Mouse (Mus musculus) embryo, embryonic 11 days (tissue): ENCODE measurements around the gene Prdm16.

Source experiments
- DNase-seq: peaks from one replicate; pipeline ENCODE4 v3.0.0-alpha.2; 2015

Gene Prdm16

GRCm38 (mm10) chr4:154602409-154602808 lies 34.3 kb downstream of the Prdm16 start:
- DNase-seq, result no peak

DNA sequence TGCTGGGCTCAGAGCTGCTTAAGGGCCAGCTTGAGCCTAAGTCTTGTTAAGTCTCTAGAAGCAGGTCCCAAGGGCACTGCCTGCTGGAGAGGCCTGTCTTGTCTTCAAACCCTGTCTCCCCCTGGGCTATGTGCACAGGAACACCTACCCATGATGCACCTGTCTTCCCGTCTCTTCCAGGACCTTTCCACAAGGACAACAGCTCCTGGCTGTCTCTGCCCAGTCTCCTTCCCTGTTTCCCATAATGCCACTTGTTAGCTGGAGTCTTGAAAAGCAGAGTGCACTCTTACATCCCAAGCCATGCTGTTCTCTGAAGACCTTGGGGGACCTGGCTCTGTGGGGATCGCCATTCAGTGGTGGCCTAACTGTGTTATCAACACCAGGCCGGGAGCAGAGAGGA lies 35.7 kb downstream of the Prdm16 start:
- no peak for DNase-seq

DNA sequence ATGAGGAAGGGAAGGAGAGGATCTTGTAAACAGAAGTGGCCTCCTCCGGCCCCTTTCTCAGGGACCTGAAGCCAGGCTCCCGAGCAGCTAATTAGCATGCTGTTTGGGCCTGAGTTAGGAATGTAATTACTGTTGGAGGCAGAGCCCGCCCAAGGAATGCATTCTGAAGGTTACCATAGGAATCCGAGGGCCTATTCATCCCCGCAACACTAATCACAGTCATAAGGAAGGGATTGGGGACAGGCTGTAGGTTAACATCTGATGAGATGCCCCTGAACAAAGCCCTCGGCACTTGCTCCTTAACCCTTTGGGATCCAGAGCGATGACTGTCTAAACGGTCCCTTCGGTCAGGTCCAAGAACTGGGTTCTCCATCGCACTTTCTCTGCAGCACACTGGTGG lies 36.7 kb downstream of the Prdm16 start:
- DNase-seq, result peak; percentile 82

DNA sequence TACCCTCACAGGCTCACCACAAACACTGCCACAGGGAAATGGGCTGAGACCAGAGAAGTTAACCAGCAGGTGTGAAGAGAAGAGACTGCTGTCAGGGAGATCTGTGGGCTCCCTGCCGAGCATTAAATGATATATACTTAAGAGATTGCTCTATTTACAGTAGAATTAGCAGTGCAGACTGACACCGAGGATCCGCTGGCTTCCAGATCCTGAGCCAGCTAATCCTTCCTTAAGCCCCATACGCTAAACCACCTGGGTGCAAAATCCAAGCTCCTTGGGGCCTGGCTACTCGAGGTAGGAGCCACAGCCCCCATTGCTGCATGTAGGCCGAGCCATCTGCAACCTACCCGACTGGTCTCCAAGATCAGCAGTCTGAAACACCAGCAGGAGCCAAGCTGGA lies 38.3 kb downstream of the Prdm16 start:
- no peak for DNase-seq

- DNase-seq, result no peak
Measured at GRCm38 (mm10) chr4:154596805-154597204, 39.9 kb downstream of the Prdm16 start.

- DNase-seq, result peak; percentile 87
Measured at GRCm38 (mm10) chr4:154594761-154595556, 41.7 kb downstream of the Prdm16 start.

GRCm38 (mm10) chr4:154594116-154594760 lies 42.4 kb downstream of the Prdm16 start:
- no peak for DNase-seq

DNA sequence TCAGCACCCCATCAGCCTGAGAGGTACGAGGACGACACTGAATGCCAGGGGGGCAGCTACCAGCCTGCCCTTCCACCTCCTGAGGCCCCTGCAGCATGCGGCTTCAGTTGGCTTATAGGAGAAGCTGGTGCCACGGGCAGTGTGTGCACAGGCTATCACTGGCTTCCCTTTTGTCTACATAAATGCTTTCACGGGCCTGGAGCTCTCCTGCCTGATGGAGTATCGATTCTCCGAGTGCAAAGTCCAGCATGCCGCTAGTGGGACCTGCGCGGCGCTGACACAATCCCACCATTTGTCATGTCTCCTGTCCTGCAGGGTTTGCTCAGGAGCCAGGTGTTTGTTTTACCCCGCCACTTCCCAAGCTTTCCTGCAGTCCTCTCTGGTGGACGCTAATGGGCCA lies 44.1 kb downstream of the Prdm16 start:
- DNase-seq, result no peak

GRCm38 (mm10) chr4:154590910-154591309 lies 45.8 kb downstream of the Prdm16 start:
- no peak for DNase-seq

DNA sequence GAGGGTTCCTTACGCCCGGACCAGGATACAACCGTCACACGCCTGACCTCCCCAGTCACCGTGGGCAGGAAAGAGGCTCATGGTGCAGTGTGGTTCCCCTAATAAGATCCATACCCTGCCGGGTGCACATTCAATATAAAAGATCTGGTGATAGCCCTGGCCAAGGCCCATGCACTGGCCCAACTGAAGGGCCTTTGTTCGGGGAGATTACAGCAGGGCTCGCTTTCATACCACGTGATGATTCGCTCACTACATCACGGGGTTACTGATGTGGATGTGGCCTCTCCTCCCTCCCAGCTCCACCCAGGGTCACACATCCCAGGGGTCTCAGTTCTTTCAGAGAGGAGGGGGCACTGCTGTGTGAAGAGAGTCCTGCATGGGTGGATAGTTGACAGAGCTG lies 50.3 kb downstream of the Prdm16 start:
- no peak for DNase-seq

DNA sequence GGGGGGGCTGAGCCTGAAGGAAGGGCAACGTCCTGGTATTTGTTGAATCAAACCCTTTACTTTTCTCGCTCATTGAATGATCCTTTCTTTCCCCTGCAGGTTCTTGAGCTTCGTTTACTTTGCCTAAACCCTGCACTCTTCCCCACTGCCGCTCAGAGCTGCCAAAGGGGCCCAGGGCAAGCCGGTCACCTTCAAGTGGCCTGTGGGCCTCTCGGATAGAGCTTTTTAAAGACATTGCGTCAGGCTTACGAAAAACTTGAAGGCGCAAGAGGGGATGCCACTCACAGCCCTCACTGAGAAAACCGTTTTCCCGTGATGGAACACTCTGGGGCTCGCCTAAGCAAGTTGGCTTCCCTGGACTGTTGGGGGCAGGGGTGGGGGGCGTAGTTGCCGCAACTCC lies 50.9 kb downstream of the Prdm16 start:
- DNase-seq, result no peak

DNA sequence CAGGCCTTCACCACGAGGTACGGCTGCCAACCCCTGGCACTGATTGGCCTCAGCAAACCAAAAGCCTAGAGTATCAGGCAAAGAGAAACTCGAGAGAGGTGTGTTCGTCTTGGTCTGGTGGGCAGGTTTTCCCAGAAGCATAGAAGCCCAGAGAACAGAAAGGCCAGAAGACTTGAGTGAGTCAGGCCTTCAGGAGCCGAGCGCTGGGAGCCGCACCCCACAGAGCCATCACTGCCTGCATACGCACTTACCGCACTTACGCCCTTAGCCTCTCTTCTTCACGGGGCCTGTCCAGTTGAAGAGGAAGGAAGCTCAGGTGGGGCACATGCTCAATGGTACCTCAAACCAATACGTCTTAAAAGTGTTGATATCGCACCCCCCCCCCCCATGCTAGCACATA lies 53.0 kb downstream of the Prdm16 start:
- no peak for DNase-seq

DNA sequence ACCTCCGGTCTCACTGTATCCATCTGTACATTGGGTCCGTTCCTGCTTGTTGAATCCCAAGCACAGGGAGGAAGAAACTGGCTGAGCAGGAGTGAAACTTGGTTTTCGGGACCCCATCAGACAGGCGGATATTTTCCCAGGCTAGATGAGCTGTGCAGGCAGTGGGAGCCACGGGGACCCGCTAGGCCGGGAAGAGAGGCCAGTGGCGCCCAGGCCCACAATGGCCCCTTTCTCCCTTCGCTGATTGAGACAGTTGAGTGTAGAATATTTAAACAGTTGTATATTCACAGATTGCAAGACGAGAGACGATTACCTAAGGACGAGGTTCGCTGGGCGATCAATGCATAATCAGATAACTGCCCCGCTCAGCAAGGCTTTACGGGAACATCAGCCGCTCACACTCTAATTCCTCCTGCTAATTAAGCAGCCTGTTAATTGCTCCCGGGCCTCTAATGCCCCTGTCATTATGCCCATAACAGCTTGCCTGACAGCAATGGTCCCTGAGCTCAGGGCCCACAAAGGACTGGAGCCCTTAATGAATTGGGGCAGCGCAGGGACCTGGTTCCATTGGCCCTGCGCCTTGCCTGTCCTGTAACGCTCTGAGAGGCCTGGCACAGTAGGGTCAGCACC lies 54.0 kb downstream of the Prdm16 start:
- no peak for DNase-seq

DNA sequence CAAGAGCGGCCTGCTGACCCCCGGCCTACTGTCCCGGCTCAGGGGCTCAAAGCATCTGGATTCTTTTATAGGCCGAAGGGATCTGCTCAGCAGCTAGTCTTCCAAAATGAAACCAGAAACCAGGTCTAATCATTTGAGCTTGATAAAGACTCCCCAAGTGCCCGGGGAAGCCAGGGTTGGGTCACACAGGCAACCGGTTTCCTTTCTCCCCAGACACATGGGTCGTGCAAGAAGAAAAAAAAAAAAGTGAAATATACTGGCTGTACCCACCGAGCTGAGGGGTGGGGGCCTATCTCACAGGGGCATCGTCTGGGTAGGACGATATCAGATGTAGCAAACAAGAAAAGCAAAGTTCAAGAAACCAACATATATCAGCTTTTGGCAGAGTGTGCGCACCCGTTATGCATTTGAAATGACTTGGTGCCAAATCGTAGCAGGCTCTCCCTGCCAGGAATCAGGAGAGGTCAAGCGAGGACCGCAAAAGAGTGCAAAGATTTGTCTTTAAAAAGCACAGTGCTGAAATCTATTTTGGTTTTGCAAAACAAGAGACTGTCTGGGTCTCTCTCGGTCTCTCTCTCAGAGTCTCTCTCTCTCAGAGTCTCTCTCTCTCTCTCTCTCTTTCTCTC lies 55.3 kb downstream of the Prdm16 start:
- DNase-seq, result no peak

- no peak for DNase-seq
Measured at GRCm38 (mm10) chr4:154574208-154574875, 62.3 kb downstream of the Prdm16 start.

GRCm38 (mm10) chr4:154570451-154570881 lies 66.2 kb downstream of the Prdm16 start:
- DNase-seq, result peak; percentile 73

- DNase-seq, result no peak
Measured at GRCm38 (mm10) chr4:154569845-154570244, 66.8 kb downstream of the Prdm16 start.

DNA sequence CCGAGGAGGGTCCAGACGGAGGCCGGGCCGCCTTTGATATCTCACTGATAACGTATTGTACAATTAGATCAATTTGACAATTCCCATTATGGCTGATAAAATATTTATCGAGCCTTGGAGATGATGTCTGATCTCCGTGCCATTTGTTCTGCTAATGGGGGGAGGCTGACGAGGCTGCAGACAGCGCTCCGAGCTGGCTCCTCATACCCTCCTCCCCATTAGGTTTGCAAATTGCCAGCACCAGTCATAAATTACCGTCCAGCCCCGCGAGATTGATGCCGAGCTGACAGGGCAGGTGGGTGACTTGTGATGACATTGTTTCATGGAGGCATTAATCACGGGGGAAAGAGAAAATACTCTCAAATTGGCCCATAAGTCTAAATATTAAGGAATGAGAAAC lies 67.9 kb downstream of the Prdm16 start:
- no peak for DNase-seq

- peak; percentile 53 for DNase-seq
Measured at GRCm38 (mm10) chr4:154567942-154568341, 68.7 kb downstream of the Prdm16 start.

GRCm38 (mm10) chr4:154563201-154563600 lies 73.5 kb downstream of the Prdm16 start:
- DNase-seq, result no peak

DNA sequence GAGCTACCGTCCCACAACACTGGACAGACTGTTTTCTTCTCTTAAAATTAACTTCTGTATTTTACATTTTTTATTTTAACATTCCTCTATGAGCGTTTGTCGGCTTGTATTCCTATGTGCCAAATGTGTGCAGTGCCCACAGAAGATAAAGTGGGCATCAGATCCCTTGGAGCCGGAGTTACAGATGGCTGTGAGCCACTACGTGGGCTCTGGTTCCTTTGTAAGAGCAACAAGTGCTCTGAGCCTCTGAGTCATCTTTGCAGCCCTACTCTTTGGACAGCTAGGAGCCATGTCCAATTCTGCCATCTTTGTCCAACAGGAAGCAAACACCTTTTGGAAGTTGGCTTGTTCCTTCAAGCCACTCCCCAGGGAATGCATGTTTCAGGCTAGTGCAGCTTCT lies 78.6 kb downstream of the Prdm16 start:
- DNase-seq, result no peak

DNA sequence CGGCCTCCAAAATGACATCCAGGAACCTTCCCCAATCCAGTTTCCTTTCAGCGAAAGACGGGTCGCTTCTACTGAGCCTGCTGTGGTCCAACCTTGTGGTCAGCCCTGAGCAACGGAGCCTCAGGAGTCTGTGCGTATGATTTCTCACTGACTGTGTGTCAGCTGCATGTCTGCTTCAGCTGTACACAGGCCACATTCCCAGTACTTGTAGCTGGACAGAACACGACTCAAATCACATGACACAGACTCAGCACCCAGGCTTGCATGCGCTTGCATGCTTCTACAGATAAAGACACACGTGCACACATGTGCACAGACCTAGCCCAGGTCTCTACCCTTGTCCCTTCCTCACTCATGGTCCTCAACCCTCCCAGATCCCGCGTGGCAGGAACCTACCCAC lies 79.5 kb downstream of the Prdm16 start:
- DNase-seq, result no peak

DNA sequence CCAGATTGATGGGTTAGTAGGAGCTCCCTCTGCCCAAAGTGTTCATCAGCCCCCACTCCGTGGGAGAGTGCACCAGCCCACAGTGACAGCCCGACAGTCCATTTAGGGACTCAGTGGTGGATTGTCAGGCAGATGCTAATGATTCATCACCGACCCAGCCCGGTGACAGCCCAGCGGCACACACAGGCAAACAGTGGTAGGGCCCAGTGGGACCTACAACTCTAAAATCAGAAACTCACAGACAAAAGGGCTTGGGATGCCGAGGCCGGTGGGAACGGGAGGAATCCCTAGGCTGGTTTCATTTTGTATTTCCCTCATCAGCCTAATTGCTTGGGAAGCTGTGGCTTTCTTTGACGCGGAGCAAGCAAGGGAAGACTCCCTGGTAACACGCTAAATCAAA lies 80.3 kb downstream of the Prdm16 start:
- no peak for DNase-seq
